9 mouse cellular contexts compared by ENCODE assay signal in genomic region chr2:50272165-50272564, GRCm38 (mm10). TPM values are rescaled to one million over a fixed set of nuclear protein-coding genes. Genes with fewer than 3 reads are reported as not detected.
DNase-seq lines count a peak whose midpoint lies in the region.
"Had no signal": no experiment of that assay in that cellular context is flagged by ENCODE, and none has a peak within 500 bp of the region (broad histone marks: within the 10 kb centered on the region; RNA-seq: fewer than 3 reads in every experiment).

No protein-coding gene starts in this region.

- peak; percentile 32 for DNase-seq in cerebellum, adult 9-10 months
- no peak for DNase-seq in cerebellum, adult 18-20 months
- DNase-seq in kidney, postnatal 14 days, result peak; percentile 15
- no peak for DNase-seq in kidney, postnatal 4 days
- peak; percentile 83 for DNase-seq in 3T3-L1 (ENCODE audit: low read depth, low spot score)
- peak; percentile 73 for DNase-seq in embryo, embryonic 10.5 days (ENCODE audit: low spot score)
- no peak for DNase-seq in adrenal gland, postnatal 36 days
- no peak for DNase-seq in adrenal gland, adult 18-20 months (ENCODE audit: low spot score in 2 of 2)
- DNase-seq: thymus, adult 2 months had no signal

RNA-seq across cellular contexts. Expression of gene Mmadhc, which starts 24.4 kb away (rescaled TPM):
- 100 to 1,000 TPM; 126 to 127 TPM for total RNA-seq in adrenal gland, postnatal 36 days (2021)
- total RNA-seq in adrenal gland, adult 18-20 months (2021), result 100 to 1,000 TPM in 1 of 2 experiments, 10 to 100 TPM in 1; 97.9 to 111 TPM

Comparison
In these comparisons a context has a peak if more than half of its experiments do, and no peak if none do; other contexts are left out.
1. DNase-seq: peak in cerebellum, adult 9-10 months (single experiment), kidney, postnatal 14 days (single experiment), 3T3-L1 (single experiment) and embryo, embryonic 10.5 days (single experiment); none in cerebellum, adult 18-20 months (0 of 2), kidney, postnatal 4 days (0 of 2), adrenal gland, postnatal 36 days (0 of 2) and adrenal gland, adult 18-20 months (0 of 2).